Mouse (Mus musculus) small intestine, adult 2 months (tissue): ENCODE results near the gene Gm17720.

Experiments used
- CTCF ChIP-seq: fragments of 200-500 bp; IDR thresholded peaks from 2 replicates; pipeline ENCODE4 v1.5.1; 2012; ENCODE audit warnings: low read depth, mild to moderate bottlenecking, control low read depth, inconsistent platforms, low read length, moderate library complexity, mixed read lengths; ENCODE audit not compliant: insufficient replicate concordance, insufficient read length; ENCODE audit errors: extremely low read depth
- POLR2A ChIP-seq: fragments of 200-500 bp; IDR thresholded peaks from 2 replicates; pipeline ENCODE4 v1.6.1; 2012; ENCODE audit warnings: low read depth, mild to moderate bottlenecking, control low read depth, inconsistent platforms, low read length, moderate library complexity

DNA sequence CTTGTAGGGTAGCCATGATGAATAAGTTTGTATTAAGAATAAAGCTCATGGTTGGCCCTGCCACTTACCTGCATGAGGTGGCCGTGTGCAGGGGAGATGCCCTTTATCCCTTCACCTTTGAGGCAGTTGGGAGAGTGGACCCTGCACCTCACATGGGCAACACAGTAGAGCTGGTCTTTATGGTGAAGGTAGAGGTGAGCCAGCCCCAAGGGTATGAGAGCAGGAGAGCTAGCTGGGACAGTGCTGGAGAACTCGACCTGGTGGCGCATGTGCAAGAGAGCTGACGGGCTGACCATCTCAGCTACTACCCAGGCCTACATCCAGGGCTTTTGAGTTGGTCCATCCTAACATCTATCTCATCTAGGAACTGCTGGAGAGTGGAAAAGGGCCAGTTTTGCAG lies 36.9 kb downstream of the Gm17720 start:
- TF ChIP-seq POLR2A, result no peak
- no peak for TF ChIP-seq CTCF
